Mouse (Mus musculus) left cerebral cortex, adult 9 months (tissue): ENCODE measurements around the gene Gm21704.
"Not testable (repeated sequence)": the region's sequence is repeated elsewhere in the genome, so short reads cannot be mapped to it uniquely, and the experiment has no call there.

Experiments used
- DNase-seq, 2 experiments: peaks; one replicate each; pipeline ENCODE4 v3.0.0; 2022; ENCODE audit warnings: low spot score in 2 of 2

Gene Gm21704

GRCm38 (mm10) chrY:3410067-3410466 is at the start of gene Gm21704, which contains the start of gene Gm21708:
Gene Gm21704, minus strand, starts transcription at chrY:3410167.
Gene Gm21708, minus strand, starts transcription at chrY:3410167.
- DNase-seq: not testable (repeated sequence)

- DNase-seq: not testable (repeated sequence)
These were observed 64.7 kb downstream of the Gm21704 start, which contains the start of gene Gm21693 for GRCm38 (mm10) chrY:3345229-3345628. Gene Gm21693, minus strand, starts transcription at chrY:3345329.

- peak; percentile 7 to 35 for DNase-seq
These were observed 69.3 kb downstream of the Gm21704 start for GRCm38 (mm10) chrY:3340661-3341060.
